ENCODE assay signal across 8 mouse cellular contexts in the genomic region with DNA sequence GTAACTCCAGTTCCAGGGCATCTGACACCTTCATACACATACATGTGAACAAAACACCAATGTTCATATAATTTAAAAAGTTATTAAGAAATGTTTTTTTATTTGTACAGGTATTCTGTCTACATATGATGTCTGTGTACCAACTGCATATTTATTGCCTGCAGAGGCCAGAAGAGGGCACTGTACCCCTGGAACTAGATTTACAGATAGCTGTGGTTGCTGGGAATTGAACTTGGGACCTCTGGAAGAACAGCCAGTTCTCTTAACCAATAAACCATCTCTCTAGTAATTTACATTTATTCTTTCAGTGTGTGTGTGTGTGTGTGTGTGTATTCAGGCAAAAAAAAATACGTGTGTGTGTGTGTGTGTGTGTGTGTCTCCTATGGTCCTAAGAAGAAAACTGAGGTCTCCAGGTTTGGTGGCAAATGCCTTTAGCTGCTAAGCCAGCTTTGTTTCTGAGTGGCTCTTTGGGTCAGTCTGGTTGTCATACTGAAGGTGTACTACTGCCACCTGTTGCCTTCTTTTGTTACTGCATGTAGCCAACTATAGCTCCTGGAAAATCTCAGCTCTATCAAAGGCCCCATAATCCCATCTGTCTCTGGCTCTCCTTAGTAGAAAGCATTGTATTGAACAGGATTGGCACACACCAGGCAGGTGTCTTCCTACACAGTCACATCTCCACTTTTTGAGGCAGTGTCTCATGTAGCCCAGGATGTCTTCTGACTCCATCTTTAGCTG. TPM values are rescaled to one million over a fixed set of nuclear protein-coding genes. Genes with fewer than 3 reads are reported as not detected.
DNase-seq lines count a peak whose midpoint lies in the region; ATAC-seq lines count a peak whose summit lies in the region.

No protein-coding gene starts in this region.

- ATAC-seq in limb, embryonic 12.5 days (ENCODE audit: insufficient number of reproducible peaks, insufficient read depth, low FRiP score, low TSS enrichment, low read depth): peak; percentile 26; the same call in 1 of the 2 replicates
- ATAC-seq in midbrain, embryonic 14.5 days (ENCODE audit: low FRiP score, low TSS enrichment): peak; percentile 31; the same call in 1 of the 2 replicates

- no peak overlapping the region for H3K4me3 ChIP-seq in limb, embryonic 12.5 days (replicated peaks)
- no peak overlapping the region for H3K4me3 ChIP-seq in midbrain, embryonic 14.5 days (replicated peaks; ENCODE audit: low read depth, low read length)

- peaks cover 10% of the 10 kb centered on the region for H3K4me1 ChIP-seq in limb, embryonic 12.5 days (replicated peaks)
- H3K4me1 ChIP-seq in midbrain, embryonic 14.5 days (ENCODE audit: control insufficient read depth, insufficient read depth, low read length): no peaks in the 10 kb centered on the region

- 0% methylated on average over 1 of the region's 1 CpGs for WGBS in limb, embryonic 12.5 days
- WGBS in midbrain, embryonic 14.5 days: 0% methylated on average over 1 of the region's 1 CpGs

- no peak overlapping the region for H3K9ac ChIP-seq in limb, embryonic 12.5 days (replicated peaks)
- no peak overlapping the region for H3K9ac ChIP-seq in midbrain, embryonic 14.5 days (replicated peaks; ENCODE audit: low read length)

- peaks cover 29% of the 10 kb centered on the region for H3K27me3 ChIP-seq in limb, embryonic 12.5 days
- no peaks in the 10 kb centered on the region for H3K27me3 ChIP-seq in midbrain, embryonic 14.5 days (ENCODE audit: control insufficient read depth, insufficient read depth, low read length)

- peaks cover 32% of the 10 kb centered on the region for H3K36me3 ChIP-seq in limb, embryonic 12.5 days
- H3K36me3 ChIP-seq in midbrain, embryonic 14.5 days (ENCODE audit: control insufficient read depth, insufficient read depth, low read length): peaks cover 31% of the 10 kb centered on the region

- H3K27ac ChIP-seq in limb, embryonic 12.5 days: no peak overlapping the region
- H3K27ac ChIP-seq in midbrain, embryonic 14.5 days (replicated peaks; ENCODE audit: low read depth, low read length): no peak overlapping the region

- DNase-seq in urinary bladder, postnatal 14 days (ENCODE audit: low spot score): peak; percentile 77
- DNase-seq in urinary bladder, adult 18-20 months (ENCODE audit: low spot score in 2 of 2): no peak
- peak; percentile 82 to 89 for DNase-seq in cerebellum, postnatal 10 days
- peak; percentile 47 for DNase-seq in gastrocnemius, postnatal 14 days
- DNase-seq in kidney, adult 8-10 months: peak; percentile 60 to 80
- peak; percentile 89 for DNase-seq in midbrain, embryonic 14.5 days
- DNase-seq in spleen, postnatal 4 days (ENCODE audit: low spot score in 2 of 2): peak; percentile 64 to 85

- H3K4me2 ChIP-seq in limb, embryonic 12.5 days: no peak overlapping the region
- no peak overlapping the region for H3K4me2 ChIP-seq in midbrain, embryonic 14.5 days (ENCODE audit: low read length)

- intact Hi-C loops in gastrocnemius, postnatal 14 days (cut with DNase I; ENCODE audit: low total_unique reads): loop anchor here (5.0 kb wide), 1 partner anchor 45 kb away; a partner anchor contains a TSS

- H3K9me3 ChIP-seq in limb, embryonic 12.5 days: no peaks in the 10 kb centered on the region
- H3K9me3 ChIP-seq in midbrain, embryonic 14.5 days (ENCODE audit: control insufficient read depth, low read length): no peaks in the 10 kb centered on the region

RNA-seq across cellular contexts. Expression of a gene that starts 10.5 kb away (rescaled TPM):
- total RNA-seq in gastrocnemius, postnatal 14 days (2021): 10 to 100 TPM; 22.3 to 28.5 TPM
- 312 and 313 TPM in 2 replicates for polyA plus RNA-seq in limb, embryonic 12.5 days (2016; fragmentation: Nextera tagmentation; extraction: Ambion mirVana)
- 212 and 267 TPM in 2 replicates for polyA plus RNA-seq in midbrain, embryonic 14.5 days (2014; fragmentation: Nextera tagmentation; extraction: Ambion mirVana)

RNA-seq across cellular contexts. Expression of a gene that starts 36.7 kb away (rescaled TPM):
- 100 to 1,000 TPM; 104 to 117 TPM for total RNA-seq in gastrocnemius, postnatal 14 days (2021)
- polyA plus RNA-seq in limb, embryonic 12.5 days (2016; fragmentation: Nextera tagmentation; extraction: Ambion mirVana): 103 and 110 TPM in 2 replicates
- 49.3 and 67.4 TPM in 2 replicates for polyA plus RNA-seq in midbrain, embryonic 14.5 days (2014; fragmentation: Nextera tagmentation; extraction: Ambion mirVana)

RNA-seq across cellular contexts. Expression of a gene that starts 45.0 kb away (rescaled TPM):
- total RNA-seq in gastrocnemius, postnatal 14 days (2021): not detected
- polyA plus RNA-seq in limb, embryonic 12.5 days (2016; fragmentation: Nextera tagmentation; extraction: Ambion mirVana): 9.0 and 9.5 TPM in 2 replicates
- 0.88 and 1.5 TPM in 2 replicates for polyA plus RNA-seq in midbrain, embryonic 14.5 days (2014; fragmentation: Nextera tagmentation; extraction: Ambion mirVana)

RNA-seq across cellular contexts. Expression of a gene that starts 54.5 kb away (rescaled TPM):
- 1 to 10 TPM; 5.5 to 8.1 TPM for total RNA-seq in gastrocnemius, postnatal 14 days (2021)
- 46.4 and 48.4 TPM in 2 replicates for polyA plus RNA-seq in limb, embryonic 12.5 days (2016; fragmentation: Nextera tagmentation; extraction: Ambion mirVana)
- 48.1 and 54.3 TPM in 2 replicates for polyA plus RNA-seq in midbrain, embryonic 14.5 days (2014; fragmentation: Nextera tagmentation; extraction: Ambion mirVana)

Comparison
In these comparisons a context has a peak if more than half of its experiments do, and no peak if none do; other contexts are left out.
1. DNase-seq: peak in urinary bladder, postnatal 14 days (single experiment), cerebellum, postnatal 10 days (2 of 2), gastrocnemius, postnatal 14 days (single experiment), kidney, adult 8-10 months (2 of 2), midbrain, embryonic 14.5 days (single experiment) and spleen, postnatal 4 days (2 of 2); none in urinary bladder, adult 18-20 months (0 of 2).